Mouse (Mus musculus): ENCODE results near the gene Phlda3. TPM values are rescaled to one million over a fixed set of nuclear protein-coding genes. Genes with fewer than 3 reads are reported as not detected.

The Phlda3 gene
- total RNA-seq, 2 experiments from 2014 or later: not detected

DNA sequence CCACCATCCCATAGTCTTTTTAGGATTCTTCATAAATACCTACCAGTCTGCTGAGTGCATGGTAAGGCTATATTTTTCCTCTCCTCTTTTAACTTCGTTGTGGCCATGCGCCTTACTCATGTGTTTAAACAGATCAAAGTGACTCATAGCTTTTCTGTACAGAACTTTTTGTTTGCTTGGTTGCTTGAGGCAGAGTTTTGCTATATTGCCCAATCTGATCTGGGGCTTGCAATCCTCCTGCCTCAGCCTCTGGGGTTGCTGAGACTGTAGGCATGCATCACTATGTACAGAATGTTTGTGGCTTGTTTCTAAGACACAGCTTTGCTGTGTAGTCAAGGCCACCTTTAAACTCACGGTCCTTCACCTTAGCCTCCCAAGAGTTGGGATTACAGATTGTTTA is 10.0 kb upstream of the Phlda3 start:
- ATAC-seq (replicated peaks; ENCODE audit: low FRiP score, poor library complexity, severe bottlenecking): no peak

DNA sequence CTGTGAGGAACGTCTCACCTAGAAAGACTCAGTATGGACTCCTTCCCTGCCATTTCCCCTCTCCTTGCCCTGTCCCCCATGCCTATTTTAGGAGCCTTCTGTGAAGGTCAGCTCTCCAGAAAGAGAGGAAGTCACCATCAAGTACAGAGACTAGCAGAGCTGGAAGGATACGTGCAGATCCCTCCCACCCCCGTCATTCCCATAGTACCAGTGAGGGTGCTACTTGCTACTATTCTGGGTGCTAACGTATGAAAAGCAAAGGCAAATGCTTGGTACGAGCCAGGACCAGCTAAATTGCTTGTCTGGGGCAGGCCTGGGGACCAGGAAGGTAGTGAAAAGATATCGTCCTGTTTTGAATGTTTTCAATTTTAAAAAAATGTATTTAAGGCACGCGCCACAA is 8.6 kb upstream of the Phlda3 start:
- no peak for ATAC-seq (replicated peaks; ENCODE audit: low FRiP score, poor library complexity, severe bottlenecking)

- no peak for ATAC-seq (replicated peaks; ENCODE audit: low FRiP score, poor library complexity, severe bottlenecking)
These were observed 6.2 kb upstream of the Phlda3 start for GRCm38 (mm10) chr1:135759685-135760084.

DNA sequence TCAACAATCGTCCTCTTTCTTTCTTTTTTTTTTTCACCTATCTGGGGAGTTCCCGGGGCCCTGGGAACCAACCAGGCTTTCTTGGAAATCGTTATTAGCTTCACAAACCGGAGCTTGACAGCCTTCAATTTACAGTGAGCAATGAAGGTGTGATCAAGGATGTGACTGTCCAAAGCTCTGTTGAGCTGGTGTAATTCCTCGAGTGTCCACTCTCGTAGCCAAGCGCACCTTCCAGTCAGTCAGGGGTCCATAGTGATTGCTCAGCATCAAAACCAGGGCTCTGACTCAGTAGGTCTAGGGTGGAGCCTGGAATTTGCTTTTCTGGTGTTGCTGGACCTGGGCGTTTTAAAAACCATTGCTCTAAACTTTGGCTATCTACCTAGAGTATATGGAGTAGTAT is 5.7 kb upstream of the Phlda3 start:
- ATAC-seq (replicated peaks; ENCODE audit: low FRiP score, poor library complexity, severe bottlenecking): no peak

- no peak for ATAC-seq (replicated peaks; ENCODE audit: low FRiP score, poor library complexity, severe bottlenecking)
These were observed 4.2 kb upstream of the Phlda3 start for GRCm38 (mm10) chr1:135761728-135762127.

DNA sequence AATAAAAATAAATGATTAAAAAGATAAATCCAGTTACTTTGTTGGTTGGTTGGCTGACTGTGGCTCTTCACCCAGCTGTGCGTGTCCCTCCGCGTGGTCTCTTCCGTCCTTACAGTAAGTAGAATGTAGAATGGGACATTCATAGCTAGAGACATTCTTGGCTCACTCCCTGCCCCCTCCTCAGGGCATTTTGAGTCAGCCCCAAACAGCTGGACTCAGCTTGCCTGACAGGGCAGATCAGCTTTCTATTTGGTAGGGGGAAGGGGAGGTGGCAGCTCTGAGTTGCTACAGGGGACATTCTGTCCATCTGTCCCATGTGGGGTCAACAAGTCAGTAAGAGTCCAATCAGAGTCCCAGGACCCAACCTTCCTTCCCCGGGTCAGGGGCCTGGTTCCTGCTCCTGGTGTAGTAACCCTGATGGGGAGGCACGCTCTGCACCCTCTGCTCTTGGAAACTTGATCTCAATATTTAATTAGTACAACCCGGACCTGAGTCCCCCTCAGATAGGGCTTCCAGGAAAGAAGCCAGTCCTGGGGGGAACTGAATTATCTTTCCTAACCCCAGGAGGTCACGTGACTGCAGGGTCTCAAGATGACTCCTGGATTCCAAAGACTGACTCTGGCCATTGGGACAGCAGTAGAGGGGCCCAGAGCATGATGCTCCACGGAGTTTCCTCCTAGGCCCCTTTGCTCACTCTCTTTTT is 2.3 kb upstream of the Phlda3 start:
- ATAC-seq (replicated peaks; ENCODE audit: low FRiP score, poor library complexity, severe bottlenecking): no peak

DNA sequence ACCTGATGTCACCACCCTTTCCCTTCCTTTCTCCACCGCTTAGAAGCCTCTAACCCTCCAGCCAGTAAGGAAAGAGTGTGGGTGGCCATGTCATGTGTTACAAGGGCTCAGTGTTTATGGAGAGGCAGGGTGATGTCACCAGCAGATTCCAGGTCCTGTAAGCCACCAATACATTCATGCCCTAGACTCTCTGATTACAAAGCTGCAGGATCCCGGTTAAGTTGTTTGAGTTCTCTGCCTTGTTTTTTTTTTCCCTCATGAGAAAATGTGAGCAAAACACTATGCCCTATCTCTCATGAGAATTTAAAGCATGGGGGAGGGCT is 1.8 kb upstream of the Phlda3 start:
- ATAC-seq (replicated peaks; ENCODE audit: low FRiP score, poor library complexity, severe bottlenecking): no peak

DNA sequence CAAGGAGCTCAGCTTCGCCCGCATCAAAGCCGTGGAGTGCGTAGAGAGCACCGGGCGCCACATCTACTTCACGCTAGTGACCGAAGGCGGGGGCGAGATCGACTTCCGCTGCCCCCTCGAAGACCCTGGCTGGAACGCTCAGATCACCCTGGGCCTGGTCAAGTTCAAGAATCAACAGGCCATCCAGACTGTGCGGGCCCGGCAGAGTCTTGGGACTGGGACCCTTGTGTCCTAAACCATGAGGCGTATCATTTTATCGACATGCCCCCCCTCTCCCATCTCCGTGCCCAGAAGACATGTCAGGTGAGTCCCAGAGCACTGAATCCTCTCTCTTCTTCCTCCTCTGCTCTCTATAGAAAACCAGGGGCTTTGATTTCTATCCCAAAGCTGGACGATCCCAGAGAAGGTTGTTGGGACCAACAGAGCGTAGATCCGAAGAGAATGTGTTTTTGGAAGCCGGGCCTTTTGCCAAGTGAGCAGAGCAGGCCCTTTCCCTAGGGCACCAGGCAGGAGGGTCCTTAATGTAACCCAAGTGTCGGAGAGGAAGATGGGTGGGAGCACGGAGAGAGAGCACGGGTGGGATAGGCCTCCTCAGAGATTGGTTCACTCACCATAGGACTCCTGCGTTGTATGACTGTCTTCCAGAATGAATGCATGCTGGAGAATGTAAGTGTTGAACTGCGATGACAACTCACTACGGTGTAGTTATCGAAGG is 830 bp downstream of the Phlda3 start:
- ATAC-seq (replicated peaks; ENCODE audit: low FRiP score, poor library complexity, severe bottlenecking): no peak

DNA sequence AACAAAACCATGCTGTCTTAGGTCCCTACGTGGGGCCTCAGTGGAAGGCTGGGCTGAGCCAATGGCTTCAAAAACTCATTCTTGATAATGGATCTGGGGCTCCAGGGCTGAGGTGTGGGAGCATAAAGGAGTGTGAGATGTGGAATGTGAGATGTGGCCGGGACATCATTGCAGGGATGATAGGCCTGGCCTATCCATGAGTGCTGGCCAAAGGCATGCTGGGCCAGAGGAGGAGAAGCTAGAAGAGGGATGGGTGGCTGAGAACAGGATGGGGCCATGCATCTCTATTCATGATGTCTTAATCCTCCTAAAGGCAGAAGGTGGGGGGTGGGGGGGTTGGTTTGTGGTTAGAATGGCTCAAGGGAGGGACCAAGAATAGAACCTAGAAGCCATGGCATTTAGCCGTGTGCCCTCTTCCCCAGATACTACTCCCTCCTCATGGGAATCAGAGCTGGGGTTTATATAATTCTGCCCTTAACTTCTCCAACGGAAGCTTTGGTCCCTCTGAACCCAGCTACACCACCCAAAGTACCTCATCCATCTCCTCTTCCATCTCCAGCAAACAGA is 1.5 kb downstream of the Phlda3 start:
- no peak for ATAC-seq (replicated peaks; ENCODE audit: low FRiP score, poor library complexity, severe bottlenecking)

GRCm38 (mm10) chr1:135768400-135768799 is 2.5 kb downstream of the Phlda3 start:
- ATAC-seq (replicated peaks; ENCODE audit: low FRiP score, poor library complexity, severe bottlenecking): no peak

DNA sequence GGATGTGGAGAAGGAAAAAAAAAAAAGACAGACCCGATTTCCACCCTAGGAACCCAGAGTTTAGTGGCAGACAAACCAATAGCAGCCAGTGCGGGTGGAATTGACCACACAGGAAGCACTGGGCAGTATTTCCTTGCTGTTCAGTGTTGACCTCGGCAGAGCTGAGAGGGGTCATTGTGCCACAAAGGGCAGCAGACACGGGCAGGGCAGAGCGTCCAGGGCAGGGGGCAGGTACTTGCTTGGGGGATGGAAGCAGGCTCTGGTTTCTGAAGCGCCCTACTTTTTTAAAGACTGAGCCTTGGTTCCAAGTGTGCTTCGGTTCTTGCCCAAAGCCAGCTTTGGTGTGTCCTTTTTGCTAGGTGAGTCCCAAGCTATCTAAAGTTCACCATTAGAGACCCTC is 4.3 kb downstream of the Phlda3 start:
- no peak for ATAC-seq (replicated peaks; ENCODE audit: low FRiP score, poor library complexity, severe bottlenecking)

GRCm38 (mm10) chr1:135770896-135771572 is 5.1 kb downstream of the Phlda3 start:
- no peak for ATAC-seq (replicated peaks; ENCODE audit: low FRiP score, poor library complexity, severe bottlenecking)

GRCm38 (mm10) chr1:135771573-135771970 is 5.7 kb downstream of the Phlda3 start:
- ATAC-seq (replicated peaks; ENCODE audit: low FRiP score, poor library complexity, severe bottlenecking): no peak

- ATAC-seq (replicated peaks; ENCODE audit: low FRiP score, poor library complexity, severe bottlenecking): no peak
These were observed 10.7 kb downstream of the Phlda3 start for GRCm38 (mm10) chr1:135776596-135776995.

DNA sequence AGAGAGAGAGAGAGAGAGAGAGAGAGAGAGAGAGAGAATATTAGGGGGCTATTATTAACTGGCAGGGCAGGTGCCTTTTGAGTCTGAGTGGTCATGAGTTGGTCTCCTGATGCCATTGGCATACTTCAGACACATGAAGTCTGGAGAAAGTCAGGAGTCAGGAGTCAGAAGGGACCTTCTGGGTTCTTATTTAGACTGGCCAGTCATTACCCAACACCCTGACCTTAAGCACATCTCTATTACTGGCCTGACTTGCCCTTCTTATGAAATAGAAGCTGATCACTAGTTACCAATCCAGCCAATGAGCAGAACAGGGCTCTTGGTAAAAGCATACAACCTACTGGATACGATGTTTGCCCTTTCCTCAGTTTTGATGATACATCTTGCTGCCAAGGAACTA is 11.1 kb downstream of the Phlda3 start:
- ATAC-seq (replicated peaks; ENCODE audit: low FRiP score, poor library complexity, severe bottlenecking): no peak

DNA sequence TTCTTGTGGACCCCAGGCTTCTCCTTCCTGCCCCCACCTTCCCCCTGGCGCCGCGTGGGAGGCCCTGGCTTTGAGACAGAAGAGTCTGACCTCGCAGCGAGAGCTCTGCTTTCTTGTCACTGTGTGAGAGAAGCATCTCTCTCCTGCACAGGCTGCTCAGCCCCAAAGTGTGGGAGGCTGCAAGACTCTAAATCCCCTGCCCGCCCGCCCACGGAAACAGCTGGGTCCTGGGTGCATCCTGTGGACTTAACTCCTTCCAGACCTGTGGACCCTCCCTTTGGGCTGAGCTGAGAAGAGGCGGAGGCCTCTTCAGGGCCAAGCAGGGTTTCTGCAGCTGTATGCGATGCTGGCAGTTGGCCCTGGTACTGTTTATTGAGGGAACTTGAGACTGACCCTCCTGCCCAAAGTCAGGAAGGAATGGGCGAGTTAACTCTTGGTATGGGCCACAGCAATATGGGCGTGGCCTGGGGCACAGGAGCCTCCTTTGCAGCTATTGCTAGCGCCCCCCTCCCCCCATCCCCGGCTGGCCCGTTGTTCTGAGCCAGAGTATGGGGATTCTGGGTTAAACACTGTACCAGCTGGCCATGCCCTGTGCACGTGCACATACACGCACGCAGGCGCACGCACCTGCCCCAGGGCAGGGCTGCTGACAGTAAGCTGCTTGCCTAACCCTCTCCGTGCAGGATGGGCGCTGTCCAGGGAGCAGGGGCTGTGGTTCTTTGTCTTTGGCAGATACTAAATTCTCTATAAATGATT is 13.0 kb downstream of the Phlda3 start, which contains the start of gene Tnni1:
Tnni1 (plus strand) TSS at position 655 of the 756 bp plus-strand sequence.
- ATAC-seq (replicated peaks; ENCODE audit: low FRiP score, poor library complexity, severe bottlenecking): no peak

DNA sequence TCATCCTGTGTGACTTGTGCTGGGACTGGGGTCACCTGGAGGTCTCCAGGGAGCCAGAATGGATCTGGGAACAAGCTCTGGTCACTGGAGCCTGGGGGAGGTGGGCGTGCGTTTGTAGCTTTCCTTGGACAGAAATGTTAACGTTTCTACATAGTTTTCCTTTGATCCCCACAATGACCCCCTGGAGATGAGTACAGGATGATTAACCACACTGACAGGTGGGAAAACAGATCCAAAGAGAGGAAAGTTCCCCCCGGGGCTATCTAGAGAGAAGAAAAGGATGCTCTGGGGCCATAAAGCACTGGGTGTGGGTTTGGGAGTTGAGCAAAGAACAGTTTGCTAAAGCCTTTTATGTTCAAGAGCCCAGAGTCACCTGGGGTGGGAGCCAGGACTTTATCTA is 14.7 kb downstream of the Phlda3 start:
- no peak for ATAC-seq (replicated peaks; ENCODE audit: low FRiP score, poor library complexity, severe bottlenecking)

GRCm38 (mm10) chr1:135781220-135781619 is 15.3 kb downstream of the Phlda3 start:
- ATAC-seq (replicated peaks; ENCODE audit: low FRiP score, poor library complexity, severe bottlenecking): peak; percentile 71

DNA sequence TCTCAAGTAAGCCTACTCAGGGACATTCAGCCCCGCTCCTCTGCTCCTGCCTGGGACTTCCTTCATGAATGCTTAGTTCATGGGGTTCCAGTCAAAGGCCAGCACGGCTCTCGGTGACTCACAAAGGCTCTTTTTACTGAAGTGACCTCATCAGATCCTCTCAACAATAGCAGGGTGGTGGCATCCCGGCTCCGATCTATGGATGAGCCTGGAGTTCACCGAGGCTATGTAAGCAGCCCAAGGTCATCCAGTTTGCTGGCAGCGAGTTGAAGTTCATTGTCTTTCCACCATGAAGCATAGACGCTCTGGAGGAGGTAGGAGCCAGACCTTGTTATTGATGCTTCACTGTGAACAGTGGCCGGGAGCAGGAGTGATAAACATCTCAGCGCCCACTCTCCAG is 16.9 kb downstream of the Phlda3 start:
- no peak for ATAC-seq (replicated peaks; ENCODE audit: low FRiP score, poor library complexity, severe bottlenecking)

DNA sequence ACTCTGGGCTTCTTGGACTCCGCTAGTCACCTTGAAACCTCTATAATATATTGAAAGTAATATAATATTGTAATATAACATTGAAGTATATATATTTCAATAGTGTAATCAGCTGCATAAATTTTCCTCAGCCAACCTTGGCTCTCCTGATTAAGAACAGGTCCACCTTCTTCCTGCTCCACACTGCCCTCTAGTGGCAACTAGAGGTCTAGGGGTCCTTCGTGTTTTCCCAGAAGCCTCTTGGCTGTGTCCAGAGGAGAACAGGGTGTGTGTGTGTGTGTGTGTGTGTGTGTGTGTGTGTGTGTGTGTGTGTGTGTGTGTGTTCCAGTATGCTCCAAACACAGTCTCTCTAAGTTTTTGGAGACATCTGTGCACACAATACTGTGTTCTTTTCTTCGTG is 21.9 kb downstream of the Phlda3 start:
- peak; percentile 66 for ATAC-seq (replicated peaks; ENCODE audit: low FRiP score, poor library complexity, severe bottlenecking)

Measured in erythroblast, adult 5-6 weeks (primary cell).